Mouse (Mus musculus) liver, embryonic 11.5 days (tissue): ENCODE data around the gene Dhrs7b. TPM values are rescaled to one million over a fixed set of nuclear protein-coding genes. Genes with fewer than 3 reads are reported as not detected.

ENCODE experiments used
- ATAC-seq: fragments of 200-750 bp; cut with Nextera tagmentation; replicated peaks from 2 replicates; pipeline ENCODE4 v1.8.0; 2017; ENCODE audit warnings: moderate number of reproducible peaks, mild to moderate bottlenecking, moderate TSS enrichment, moderate library complexity; ENCODE audit not compliant: low FRiP score
- DNase-seq: peaks from one replicate; pipeline ENCODE4 v3.0.0-alpha.2; 2017; ENCODE audit warnings: low spot score
- H3K27ac ChIP-seq: fragments of 300-500 bp; sonication (generic); 2 replicates; pipeline ENCODE4 v1.5.1; 2014; ENCODE audit warnings: mild to moderate bottlenecking, low read depth, low read length, control low read depth
- H3K27me3 ChIP-seq: fragments of 300-500 bp; sonication (generic); replicated peaks from 2 replicates; pipeline ENCODE4 v1.6.1; 2014; ENCODE audit warnings: low read length, mixed read lengths; ENCODE audit not compliant: control insufficient read depth, insufficient read depth
- H3K36me3 ChIP-seq: fragments of 300-500 bp; sonication (generic); 2 replicates; pipeline ENCODE4 v1.6.1; 2014; ENCODE audit warnings: mild to moderate bottlenecking, low read length, moderate library complexity, mixed read lengths; ENCODE audit not compliant: control insufficient read depth, insufficient read depth
- H3K4me1 ChIP-seq: fragments of 300-500 bp; sonication (generic); replicated peaks from 2 replicates; pipeline ENCODE4 v1.6.1; 2014; ENCODE audit warnings: low read length, mixed read lengths; ENCODE audit not compliant: control insufficient read depth, insufficient read depth
- H3K4me2 ChIP-seq: fragments of 300-500 bp; sonication (generic); 2 replicates; pipeline ENCODE4 v1.6.1; 2014; ENCODE audit warnings: mild to moderate bottlenecking, control low read depth, moderate library complexity
- H3K4me3 ChIP-seq: fragments of 300-500 bp; sonication (generic); 2 replicates; pipeline ENCODE4 v1.5.1; 2014; ENCODE audit warnings: low read depth, low read length, control low read depth
- H3K9ac ChIP-seq: fragments of 300-500 bp; sonication (generic); 2 replicates; pipeline ENCODE4 v1.6.1; 2014; ENCODE audit warnings: low read depth, low read length, control low read depth
- H3K9me3 ChIP-seq: fragments of 300-500 bp; sonication (generic); 2 replicates; pipeline ENCODE4 v1.6.1; 2016; ENCODE audit warnings: low read length, inconsistent platforms, mixed read lengths; ENCODE audit not compliant: control insufficient read depth
- WGBS: fragments of 180-500 bp; shearing (Covaris S2); extraction: QIAGEN DNeasy Blood & Tissue Kit; methylation state at CpG from one replicate; pipeline ENCODE4 v1.1.7; 2014; 5-methylcytosine and 5-hydroxymethylcytosine counted together
- polyA plus RNA-seq: library from polyadenylated mRNA; unstranded; fragments of >200 nt; fragmentation: Nextera tagmentation; extraction: Ambion mirVana; gene quantifications from 2 replicates; pipeline ENCODE4 v1.2.1, GENCODE M21; 2014

The Dhrs7b gene
- polyA plus RNA-seq, result 40.3 and 42.7 TPM in 2 replicates

GRCm38 (mm10) chr11:60830433-60831052 is at the start of gene Dhrs7b:
Dhrs7b (plus strand) TSS chr11:60830631.
- ATAC-seq (peak; percentile 95), DNase-seq (peak; percentile 84)
- H3K4me2 ChIP-seq, result peak within 1 kb of the TSS; percentile 88
- peak within 1 kb of the TSS; percentile 74 for H3K9ac ChIP-seq
- no peaks in the 10 kb centered on the region for H3K27me3 ChIP-seq
- WGBS, result under 1% methylated on average over 34 of the region's 34 CpGs
- H3K4me3 ChIP-seq, result peak within 1 kb of the TSS; percentile 83
- H3K27ac ChIP-seq, result peak within 1 kb of the TSS; percentile 86
- no peaks in the 10 kb centered on the region for H3K36me3 ChIP-seq
- H3K4me1 ChIP-seq, result peaks cover 7% of the 10 kb centered on the region
- H3K9me3 ChIP-seq, result no peaks in the 10 kb centered on the region

- no peaks in the 10 kb centered on the region for H3K9me3 ChIP-seq
- no peak overlapping the region for H3K9ac ChIP-seq
- ATAC-seq (no peak), DNase-seq (no peak)
- no peaks in the 10 kb centered on the region for H3K27me3 ChIP-seq
- H3K27ac ChIP-seq, result no peak overlapping the region
- H3K36me3 ChIP-seq, result peaks cover 54% of the 10 kb centered on the region
- H3K4me1 ChIP-seq, result peaks cover 29% of the 10 kb centered on the region
- H3K4me3 ChIP-seq, result no peak overlapping the region
- WGBS, result 81% methylated on average over 8 of the region's 8 CpGs
- H3K4me2 ChIP-seq, result no peak overlapping the region
Observed at GRCm38 (mm10) chr11:60784179-60784922, 46.1 kb upstream of the Dhrs7b start.

GRCm38 (mm10) chr11:60787595-60787994 is 42.8 kb upstream of the Dhrs7b start:
- H3K4me2 ChIP-seq, result no peak overlapping the region
- DNase-seq (no peak), ATAC-seq (no peak)
- no peaks in the 10 kb centered on the region for H3K4me1 ChIP-seq
- peaks cover 52% of the 10 kb centered on the region for H3K36me3 ChIP-seq
- no peaks in the 10 kb centered on the region for H3K9me3 ChIP-seq
- no peak overlapping the region for H3K27ac ChIP-seq
- H3K4me3 ChIP-seq, result no peak overlapping the region
- 74% methylated on average over 1 of the region's 1 CpGs for WGBS
- H3K9ac ChIP-seq, result no peak overlapping the region
- no peaks in the 10 kb centered on the region for H3K27me3 ChIP-seq

- H3K27me3 ChIP-seq, result no peaks in the 10 kb centered on the region
- H3K27ac ChIP-seq, result no peak overlapping the region
- H3K9ac ChIP-seq, result no peak overlapping the region
- no peaks in the 10 kb centered on the region for H3K9me3 ChIP-seq
- H3K4me1 ChIP-seq, result no peaks in the 10 kb centered on the region
- no peak overlapping the region for H3K4me2 ChIP-seq
- no peak for ATAC-seq
- 84% methylated on average over 2 of the region's 2 CpGs for WGBS
- no peak for DNase-seq
- H3K4me3 ChIP-seq, result no peak overlapping the region
- H3K36me3 ChIP-seq, result peaks cover 40% of the 10 kb centered on the region
Observed at GRCm38 (mm10) chr11:60790472-60790871, 40.0 kb upstream of the Dhrs7b start.

- Histone ChIP-seq H3K36me3 (peaks cover 37% of the 10 kb centered on the region), H3K27ac (no peak overlapping the region), H3K4me3 (no peak overlapping the region), H3K9me3 (no peaks in the 10 kb centered on the region), H3K27me3 (no peaks in the 10 kb centered on the region), H3K9ac (no peak overlapping the region), H3K4me1 (no peaks in the 10 kb centered on the region), H3K4me2 (no peak overlapping the region)
- ATAC-seq (no peak), DNase-seq (no peak)
- WGBS, result 89% methylated on average over 11 of the region's 11 CpGs
Observed at GRCm38 (mm10) chr11:60796342-60796741, 34.1 kb upstream of the Dhrs7b start.

GRCm38 (mm10) chr11:60799977-60800376 is 30.5 kb upstream of the Dhrs7b start:
- no peak overlapping the region for H3K4me2 ChIP-seq
- no peak overlapping the region for H3K9ac ChIP-seq
- no peaks in the 10 kb centered on the region for H3K4me1 ChIP-seq
- no peak overlapping the region for H3K27ac ChIP-seq
- DNase-seq (no peak), ATAC-seq (no peak)
- no peak overlapping the region for H3K4me3 ChIP-seq
- H3K9me3 ChIP-seq, result no peaks in the 10 kb centered on the region
- no peaks in the 10 kb centered on the region for H3K27me3 ChIP-seq
- H3K36me3 ChIP-seq, result peaks cover 29% of the 10 kb centered on the region
- WGBS, result 86% methylated on average over 4 of the region's 4 CpGs

GRCm38 (mm10) chr11:60800892-60801291 is 29.5 kb upstream of the Dhrs7b start:
- Histone ChIP-seq H3K36me3 (peaks cover 27% of the 10 kb centered on the region), H3K27me3 (no peaks in the 10 kb centered on the region), H3K4me2 (no peak overlapping the region), H3K4me3 (no peak overlapping the region), H3K9me3 (no peaks in the 10 kb centered on the region), H3K4me1 (no peaks in the 10 kb centered on the region), H3K9ac (no peak overlapping the region), H3K27ac (no peak overlapping the region)
- WGBS, result 87% methylated on average over 1 of the region's 1 CpGs
- no peak for ATAC-seq
- no peak for DNase-seq

GRCm38 (mm10) chr11:60808286-60809070 is 22.0 kb upstream of the Dhrs7b start:
- Histone ChIP-seq H3K9ac (no peak overlapping the region), H3K4me3 (peak overlapping the region; percentile 55), H3K36me3 (no peaks in the 10 kb centered on the region), H3K27ac (no peak overlapping the region), H3K9me3 (no peaks in the 10 kb centered on the region), H3K4me1 (peaks cover 24% of the 10 kb centered on the region), H3K27me3 (no peaks in the 10 kb centered on the region), H3K4me2 (peak overlapping the region; percentile 76)
- no peak for ATAC-seq
- 58% methylated on average over 4 of the region's 4 CpGs for WGBS
- no peak for DNase-seq
